Mouse (Mus musculus) megakaryocyte, embryonic 14.5 days (primary cell): ENCODE results near the gene Mknk2.

ENCODE experiments used
- FLI1 ChIP-seq: IDR thresholded peaks from 2 replicates; pipeline ENCODE4 v1.6.1; 2012; ENCODE audit warnings: low read length, inconsistent platforms, mixed read lengths
- GATA1 ChIP-seq: IDR thresholded peaks from 3 replicates; pipeline ENCODE4 v1.6.1; 2012; ENCODE audit warnings: mixed read lengths, low read length, inconsistent platforms, borderline replicate concordance

DNA sequence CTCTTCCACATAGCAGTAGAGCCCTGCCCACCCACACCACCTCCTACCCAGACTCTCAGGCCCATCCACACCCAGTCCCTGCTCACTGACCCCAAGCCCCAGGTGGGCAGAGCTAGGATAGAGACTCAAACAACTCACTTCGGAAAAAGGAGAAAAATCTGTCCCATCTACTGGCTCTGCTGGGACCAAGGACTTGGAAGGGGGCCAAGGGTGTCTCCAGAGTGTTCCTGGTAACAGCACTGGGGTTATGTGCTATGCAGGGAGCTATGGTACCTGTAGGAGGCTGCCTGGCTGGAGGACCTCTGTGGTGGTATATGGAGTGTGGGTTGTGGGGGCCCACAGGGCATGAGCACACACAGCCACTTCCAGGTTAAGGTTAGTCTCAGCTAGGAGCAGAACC, 39.4 kb upstream of the Mknk2 start:
- TF ChIP-seq GATA1 (no peak), FLI1 (no peak)
